Mouse (Mus musculus) brain, embryonic 14.5 days (tissue): ENCODE results near the gene Habp2. TPM values are rescaled to one million over a fixed set of nuclear protein-coding genes. Genes with fewer than 3 reads are reported as not detected.
"Not testable (repeated sequence)": the region's sequence is repeated elsewhere in the genome, so short reads cannot be mapped to it uniquely, and the experiment has no call there.

Source experiments
- DNase-seq: peaks from one replicate; pipeline ENCODE4 v3.0.0-alpha.2; 2011; ENCODE audit warnings: low read depth
- CTCF ChIP-seq: fragments of 200-500 bp; IDR thresholded peaks from 2 replicates; pipeline ENCODE4 v1.5.1; 2012; ENCODE audit warnings: inconsistent platforms, mild to moderate bottlenecking, moderate library complexity, borderline replicate concordance; ENCODE audit not compliant: insufficient read depth, insufficient read length; ENCODE audit errors: extremely low read depth
- POLR2A ChIP-seq: fragments of 200-500 bp; IDR thresholded peaks from 2 replicates; pipeline ENCODE4 v1.6.1; 2012; ENCODE audit warnings: mild to moderate bottlenecking, inconsistent platforms, borderline replicate concordance; ENCODE audit not compliant: poor library complexity, insufficient read depth, insufficient read length, severe bottlenecking; ENCODE audit errors: extremely low read depth
- polyA plus RNA-seq: library from polyadenylated mRNA; depleted of rRNA; stranded (reverse); fragments of >200 nt; gene quantifications from 2 replicates; pipeline ENCODE4 v1.2.3, GENCODE M21; 2012

Habp2 gene
- polyA plus RNA-seq, 1 experiment = not detected

- peak; percentile 74 for DNase-seq
- TF ChIP-seq CTCF (no peak), POLR2A (no peak)
These were observed 59.8 kb downstream of the Habp2 start for GRCm38 (mm10) chr19:56346750-56347149.

DNA sequence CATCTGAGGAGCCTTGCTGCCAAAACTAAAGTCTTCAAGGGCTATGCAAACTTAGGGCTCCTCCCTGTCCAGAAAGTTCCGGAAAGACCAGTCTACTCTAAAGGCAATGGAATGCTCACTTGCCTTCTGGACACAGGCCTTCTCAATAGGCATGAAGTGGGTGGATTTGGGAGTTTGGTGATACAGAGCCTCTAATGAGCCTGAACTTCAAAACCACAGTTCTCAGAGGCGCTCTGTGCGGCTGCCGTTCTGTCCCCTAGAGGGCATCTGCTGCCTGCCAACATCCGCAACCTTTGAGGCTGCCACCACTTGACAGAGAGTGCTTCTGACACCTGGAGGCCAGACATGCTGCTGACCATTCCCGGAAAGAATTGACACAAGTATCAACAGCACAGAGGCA, 62.4 kb downstream of the Habp2 start:
- TF ChIP-seq POLR2A (no peak), CTCF (peak; percentile 48)
- peak; percentile 46 for DNase-seq

DNA sequence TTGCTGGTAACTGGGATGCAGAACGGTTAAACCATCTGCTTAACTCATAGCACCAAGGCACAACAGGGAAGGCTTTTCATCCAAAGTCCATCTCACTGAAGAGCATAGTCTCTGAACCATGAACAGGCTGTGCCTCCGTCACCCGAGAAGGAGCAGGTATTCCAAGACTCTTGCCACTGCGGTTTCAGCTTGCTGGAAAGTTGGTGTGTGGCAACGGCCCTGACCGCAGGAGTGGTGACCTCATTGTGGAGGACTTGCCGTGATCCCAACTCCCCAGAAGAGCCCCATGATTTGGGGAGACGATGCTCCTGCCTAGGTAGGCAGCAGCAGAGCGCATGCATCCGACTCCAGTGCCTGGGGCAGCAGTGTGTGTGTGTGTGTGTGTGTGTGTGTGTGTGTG, 66.8 kb downstream of the Habp2 start:
- TF ChIP-seq POLR2A (no peak), CTCF (no peak)

DNA sequence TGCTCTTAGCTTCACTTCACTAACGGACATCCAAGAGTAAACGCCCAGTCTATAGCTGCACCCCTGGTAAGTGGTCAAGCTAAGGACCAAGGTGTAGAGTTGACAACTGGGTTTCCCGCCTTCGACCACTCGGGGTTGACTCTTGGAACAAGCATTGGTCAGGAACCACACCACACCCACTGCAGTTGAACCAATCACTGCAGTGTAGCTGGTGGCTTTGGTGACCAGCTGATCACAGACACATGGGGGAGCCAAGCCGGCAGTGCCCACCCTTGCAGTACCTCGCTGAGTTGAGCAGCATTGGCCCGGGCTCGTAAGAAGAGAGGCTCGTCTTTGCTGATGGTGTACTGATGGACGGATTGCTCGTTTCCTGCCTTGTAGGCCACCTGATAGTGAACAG, 68.3 kb downstream of the Habp2 start:
- DNase-seq = no peak
- no peak for TF ChIP-seq CTCF
- no peak for TF ChIP-seq POLR2A

More for the DNA sequence above, 66.8 kb downstream of the Habp2 start:
- DNase-seq = no peak

- peak; percentile 66 for DNase-seq
- no peak for TF ChIP-seq POLR2A
- TF ChIP-seq CTCF = peak; percentile 70
These were observed 69.8 kb downstream of the Habp2 start for GRCm38 (mm10) chr19:56356480-56357373.

GRCm38 (mm10) chr19:56357374-56357708, 70.4 kb downstream of the Habp2 start:
- DNase-seq = not testable (repeated sequence)

GRCm38 (mm10) chr19:56358890-56359289, 72.0 kb downstream of the Habp2 start:
- no peak for TF ChIP-seq POLR2A
- TF ChIP-seq CTCF = no peak
- no peak for DNase-seq

- no peak for DNase-seq
- TF ChIP-seq CTCF (no peak), POLR2A (no peak)
These were observed 77.0 kb downstream of the Habp2 start for GRCm38 (mm10) chr19:56363721-56364460.

GRCm38 (mm10) chr19:56364563-56364962, 77.6 kb downstream of the Habp2 start:
- TF ChIP-seq CTCF (no peak), POLR2A (no peak)
- DNase-seq = no peak

GRCm38 (mm10) chr19:56366168-56366567, 79.2 kb downstream of the Habp2 start:
- DNase-seq = no peak
- TF ChIP-seq POLR2A = no peak
- TF ChIP-seq CTCF = no peak

GRCm38 (mm10) chr19:56366625-56367024, 79.7 kb downstream of the Habp2 start:
- TF ChIP-seq POLR2A (no peak), CTCF (no peak)

GRCm38 (mm10) chr19:56367778-56368177, 80.8 kb downstream of the Habp2 start:
- no peak for DNase-seq
- no peak for TF ChIP-seq POLR2A
- TF ChIP-seq CTCF = no peak

More at GRCm38 (mm10) chr19:56366625-56367024, 79.7 kb downstream of the Habp2 start:
- no peak for DNase-seq
